Comparison of ENCODE assay signal across 11 mouse cellular contexts in genomic region chr2:33300371-33301046, GRCm38 (mm10).
DNase-seq lines count a peak whose midpoint lies in the region; ATAC-seq and TF ChIP-seq lines count a peak whose summit lies in the region.
"Had no signal": no experiment of that assay in that cellular context is flagged by ENCODE, and none has a peak within 500 bp of the region (broad histone marks: within the 10 kb centered on the region; RNA-seq: fewer than 3 reads in every experiment).

No protein-coding gene starts in this region.

- no peak overlapping the region for H3K9ac ChIP-seq in hindbrain, embryonic 13.5 days
- no peak overlapping the region for H3K9ac ChIP-seq in lung, embryonic 14.5 days
- no peak overlapping the region for H3K9ac ChIP-seq in limb, embryonic 11.5 days (ENCODE audit: low read length)
- H3K9ac ChIP-seq: liver, embryonic 14.5 days; midbrain, embryonic 15.5 days had no signal

- H3K4me1 ChIP-seq in hindbrain, embryonic 10.5 days (replicated peaks), result peaks cover 20% of the 10 kb centered on the region
- peaks cover 25% of the 10 kb centered on the region for H3K4me1 ChIP-seq in hindbrain, embryonic 13.5 days (replicated peaks)
- peaks cover 4% of the 10 kb centered on the region; the same call in 1 of the 2 replicates for H3K4me1 ChIP-seq in lung, embryonic 14.5 days (ENCODE audit: insufficient read depth)
- H3K4me1 ChIP-seq in limb, embryonic 11.5 days (ENCODE audit: control insufficient read depth, insufficient read depth, low read length), result peaks cover 48% of the 10 kb centered on the region

- H3K27me3 ChIP-seq in hindbrain, embryonic 10.5 days (ENCODE audit: insufficient read depth, poor library complexity, severe bottlenecking), result no peaks in the 10 kb centered on the region
- H3K27me3 ChIP-seq in hindbrain, embryonic 13.5 days, result no peaks in the 10 kb centered on the region
- H3K27me3 ChIP-seq in lung, embryonic 14.5 days (ENCODE audit: insufficient read depth, low read length), result no peaks in the 10 kb centered on the region
- no peaks in the 10 kb centered on the region for H3K27me3 ChIP-seq in limb, embryonic 11.5 days (ENCODE audit: control insufficient read depth, insufficient read depth, low read length)
- H3K27me3 ChIP-seq: midbrain, embryonic 15.5 days; Patski had no signal

- H3K9me3 ChIP-seq in hindbrain, embryonic 10.5 days, result no peaks in the 10 kb centered on the region
- H3K9me3 ChIP-seq in hindbrain, embryonic 13.5 days, result no peaks in the 10 kb centered on the region
- no peaks in the 10 kb centered on the region for H3K9me3 ChIP-seq in lung, embryonic 14.5 days (ENCODE audit: low read depth, low read length)
- H3K9me3 ChIP-seq in limb, embryonic 11.5 days (ENCODE audit: control insufficient read depth, low read length), result no peaks in the 10 kb centered on the region
- H3K9me3 ChIP-seq: midbrain, embryonic 15.5 days had no signal

- TF ChIP-seq CTCF in lung, embryonic 14.5 days (IDR thresholded peaks at IDR 0.05; ENCODE audit: low read depth), result no peak

- WGBS in hindbrain, embryonic 10.5 days, result 61% methylated on average over 3 of the region's 3 CpGs
- 62% methylated on average over 3 of the region's 3 CpGs for WGBS in hindbrain, embryonic 13.5 days
- WGBS in lung, embryonic 14.5 days, result 44% methylated on average over 3 of the region's 3 CpGs
- 11% methylated on average over 3 of the region's 3 CpGs for WGBS in limb, embryonic 11.5 days

- no peak overlapping the region for H3K4me2 ChIP-seq in hindbrain, embryonic 13.5 days
- no peak overlapping the region for H3K4me2 ChIP-seq in lung, embryonic 14.5 days
- H3K4me2 ChIP-seq in limb, embryonic 11.5 days (ENCODE audit: low read depth, severe bottlenecking), result no peak overlapping the region
- H3K4me2 ChIP-seq: midbrain, embryonic 15.5 days had no signal

- peak; percentile 41 for DNase-seq in cerebellum, adult 11 months
- DNase-seq in cerebellum, postnatal 4 days (ENCODE audit: low spot score in 2 of 2), result no peak
- no peak for DNase-seq in hindbrain, embryonic 10.5 days (ENCODE audit: low spot score)
- peak; percentile 21 for DNase-seq in lung, embryonic 14.5 days
- DNase-seq in lung, postnatal 14 days, result no peak
- DNase-seq in limb, embryonic 11.5 days (ENCODE audit: low spot score), result peak; percentile 55
- DNase-seq in thymus, postnatal 4 days, result no peak

- H3K27ac ChIP-seq in hindbrain, embryonic 10.5 days, result peak overlapping the region; percentile 56; the same call in 1 of the 2 replicates
- H3K27ac ChIP-seq in hindbrain, embryonic 13.5 days, result no peak overlapping the region
- H3K27ac ChIP-seq in lung, embryonic 14.5 days (ENCODE audit: low read depth), result no peak overlapping the region
- peak overlapping the region; percentile 63 for H3K27ac ChIP-seq in limb, embryonic 11.5 days (replicated peaks; ENCODE audit: low read depth, low read length)
- H3K27ac ChIP-seq: liver, embryonic 14.5 days; midbrain, embryonic 15.5 days had no signal

- no peak for ATAC-seq in hindbrain, embryonic 13.5 days (ENCODE audit: low FRiP score)
- no peak; the same call in 1 of the 2 replicates for ATAC-seq in lung, embryonic 14.5 days (ENCODE audit: insufficient read depth)
- peak; percentile 44; the same call in 1 of the 2 replicates for ATAC-seq in limb, embryonic 11.5 days (ENCODE audit: insufficient number of reproducible peaks, low FRiP score, low TSS enrichment, low read depth)
- ATAC-seq: midbrain, embryonic 15.5 days; Patski had no signal

- H3K4me3 ChIP-seq in hindbrain, embryonic 10.5 days, result no peak overlapping the region
- H3K4me3 ChIP-seq in hindbrain, embryonic 13.5 days, result no peak overlapping the region
- H3K4me3 ChIP-seq in lung, embryonic 14.5 days (ENCODE audit: low read depth, low read length), result no peak overlapping the region
- H3K4me3 ChIP-seq in limb, embryonic 11.5 days (ENCODE audit: low read depth, low read length), result no peak overlapping the region
- H3K4me3 ChIP-seq: midbrain, embryonic 15.5 days had no signal

- no peaks in the 10 kb centered on the region for H3K36me3 ChIP-seq in hindbrain, embryonic 10.5 days
- peaks cover 35% of the 10 kb centered on the region for H3K36me3 ChIP-seq in hindbrain, embryonic 13.5 days
- no peaks in the 10 kb centered on the region for H3K36me3 ChIP-seq in lung, embryonic 14.5 days (ENCODE audit: insufficient read depth)
- no peaks in the 10 kb centered on the region for H3K36me3 ChIP-seq in limb, embryonic 11.5 days (ENCODE audit: control insufficient read depth, insufficient read depth, low read length)

Comparison
In these comparisons a context has a peak if more than half of its experiments do, and no peak if none do; other contexts are left out.
1. DNase-seq: peak in cerebellum, adult 11 months (single experiment), lung, embryonic 14.5 days (single experiment) and limb, embryonic 11.5 days (single experiment); none in cerebellum, postnatal 4 days (0 of 2), hindbrain, embryonic 10.5 days (single experiment), lung, postnatal 14 days (single experiment) and thymus, postnatal 4 days (single experiment).
2. H3K27ac ChIP-seq: peak in hindbrain, embryonic 10.5 days (single experiment) and limb, embryonic 11.5 days (single experiment); none in hindbrain, embryonic 13.5 days (single experiment) and lung, embryonic 14.5 days (single experiment).